Mouse (Mus musculus) forelimb bud, embryonic 11.5 days (tissue): ENCODE results near the gene Rspry1.

Experiments used
- DNase-seq: peaks from one replicate; pipeline ENCODE4 v3.0.0-alpha.2; 2012; ENCODE audit warnings: low read depth, low spot score

Gene Rspry1

DNA sequence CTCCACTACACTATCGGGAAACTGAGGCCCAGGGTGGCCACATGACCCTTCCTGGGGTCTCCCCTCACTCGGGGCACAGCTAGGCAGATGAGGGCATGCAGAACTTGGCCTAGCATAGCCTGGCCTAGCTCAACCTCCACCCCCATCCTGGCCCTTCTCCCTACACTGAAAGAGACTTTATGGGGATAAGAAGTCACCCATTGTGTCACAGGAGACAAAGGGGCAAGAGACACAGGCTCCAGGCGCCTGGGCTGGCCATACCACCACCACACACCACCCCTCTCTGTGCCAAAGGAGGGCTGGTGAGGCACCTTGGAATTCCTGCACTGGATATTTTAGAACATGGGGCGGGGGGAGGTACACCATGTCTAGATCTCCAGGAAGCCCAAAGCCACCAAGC, 82.5 kb downstream of the Rspry1 start:
- no peak for DNase-seq

DNA sequence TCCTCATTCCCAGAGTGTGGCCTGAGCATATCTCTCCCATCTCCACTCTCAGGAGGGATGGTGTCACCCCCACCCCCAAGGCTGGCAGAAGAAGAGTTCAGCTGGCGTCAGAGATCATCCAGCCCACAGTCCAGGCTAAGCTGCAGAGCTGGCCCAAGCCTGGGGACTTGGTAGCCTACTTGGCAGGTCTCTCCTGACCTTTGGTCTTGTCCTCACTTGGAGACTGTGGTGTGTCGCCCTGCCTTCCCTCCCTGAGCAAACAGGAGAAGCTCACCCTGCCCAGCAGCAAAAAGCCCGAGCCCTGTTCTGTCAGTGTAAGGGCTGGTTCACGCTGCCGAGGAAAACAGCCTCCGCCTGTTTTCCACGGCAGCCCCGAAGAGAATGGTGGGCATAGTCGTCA, 84.2 kb downstream of the Rspry1 start:
- no peak for DNase-seq

DNA sequence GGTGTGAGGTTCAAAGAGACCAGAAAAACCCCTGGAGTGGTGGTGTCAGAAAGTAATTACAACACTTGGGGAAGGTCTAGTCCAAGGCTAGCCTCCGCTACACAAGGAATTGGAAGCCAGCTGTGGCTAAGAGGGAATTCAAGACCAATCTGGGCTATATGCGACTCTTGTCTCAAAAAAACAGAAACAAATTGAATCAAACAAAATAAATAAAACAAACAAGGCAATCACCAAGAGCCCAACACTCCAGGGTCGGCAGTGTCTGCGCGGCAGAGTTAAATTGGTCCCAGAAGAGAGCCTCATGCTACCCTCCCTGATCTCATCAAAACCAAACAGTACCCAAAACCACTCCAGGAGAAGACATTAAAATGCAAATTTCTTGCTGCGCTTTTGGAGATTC, 93.0 kb downstream of the Rspry1 start:
- DNase-seq = no peak

DNA sequence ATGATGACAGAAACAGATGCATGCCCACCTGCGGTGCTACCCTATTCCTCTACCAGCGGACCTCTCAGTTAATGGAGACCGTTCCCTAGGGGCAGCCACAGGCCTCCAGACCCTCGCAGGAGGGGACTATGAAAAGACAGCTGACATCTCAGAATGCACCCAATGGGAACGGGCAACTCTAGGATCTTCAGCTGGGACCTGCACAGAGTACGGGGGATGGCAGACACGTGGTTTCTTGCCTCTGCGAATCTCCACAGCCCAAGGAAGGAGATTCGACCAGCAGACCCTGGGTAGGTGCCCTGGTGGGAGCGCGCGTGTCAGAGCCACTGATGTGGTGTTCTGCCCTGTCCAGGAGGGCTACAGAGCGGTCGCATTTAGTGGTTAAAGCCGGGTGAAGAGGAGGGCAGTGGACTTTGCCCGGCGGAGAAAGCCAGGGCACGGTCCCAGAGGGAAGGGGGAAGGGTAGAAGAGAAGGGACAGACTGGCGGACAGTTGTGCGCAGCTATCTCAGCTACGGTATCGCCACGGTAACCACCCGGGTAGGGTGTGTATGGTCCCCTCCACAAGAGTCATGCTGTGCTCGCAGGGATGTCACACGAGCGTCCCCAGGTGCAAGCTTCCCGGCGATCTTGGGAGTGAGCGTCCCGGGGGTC, 93.7 kb downstream of the Rspry1 start:
- no peak for DNase-seq

DNA sequence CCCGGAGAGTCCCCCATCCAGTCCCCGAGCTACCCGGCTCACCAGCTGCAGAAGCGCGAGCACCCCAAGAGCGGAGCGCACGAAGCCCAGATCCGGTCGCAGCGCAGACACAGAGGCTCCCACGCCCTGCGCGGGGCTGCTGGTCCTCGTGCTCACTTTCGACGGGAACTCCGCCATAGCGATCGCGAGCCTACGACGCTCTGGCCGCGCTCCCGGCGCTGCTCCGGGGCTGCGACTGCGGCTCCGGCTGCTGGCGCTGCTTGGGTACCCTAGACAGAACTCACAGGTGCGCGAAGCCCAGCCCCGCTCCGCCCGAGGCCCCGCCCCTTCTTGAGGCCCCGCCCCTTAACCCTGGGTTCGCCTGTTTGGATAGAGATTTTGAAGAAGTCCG, 94.3 kb downstream of the Rspry1 start, which contains the start of gene Pllp:
Gene Pllp (minus strand): TSS at position 285 of the 391 bp plus-strand sequence.
- peak; percentile 25 for DNase-seq

DNA sequence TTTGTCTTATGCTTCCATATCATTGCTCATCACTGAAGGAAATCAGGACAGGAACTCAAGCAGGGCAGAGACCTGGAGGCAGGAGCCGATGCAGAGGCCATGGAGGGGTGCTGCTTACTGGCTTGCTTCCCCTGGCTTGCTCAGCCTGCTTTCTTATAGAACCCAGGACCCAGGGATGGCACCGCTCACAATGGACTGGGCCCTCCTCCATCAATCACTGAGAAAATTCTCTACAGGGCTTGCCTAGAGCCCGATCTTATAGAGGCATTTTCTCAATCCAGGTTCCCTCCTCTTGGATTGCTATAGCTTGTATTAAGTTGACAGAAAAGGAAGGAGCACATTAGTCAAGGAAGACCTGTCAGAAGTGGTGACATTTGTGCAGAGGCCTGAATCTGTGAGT, 94.8 kb downstream of the Rspry1 start:
- no peak for DNase-seq

DNA sequence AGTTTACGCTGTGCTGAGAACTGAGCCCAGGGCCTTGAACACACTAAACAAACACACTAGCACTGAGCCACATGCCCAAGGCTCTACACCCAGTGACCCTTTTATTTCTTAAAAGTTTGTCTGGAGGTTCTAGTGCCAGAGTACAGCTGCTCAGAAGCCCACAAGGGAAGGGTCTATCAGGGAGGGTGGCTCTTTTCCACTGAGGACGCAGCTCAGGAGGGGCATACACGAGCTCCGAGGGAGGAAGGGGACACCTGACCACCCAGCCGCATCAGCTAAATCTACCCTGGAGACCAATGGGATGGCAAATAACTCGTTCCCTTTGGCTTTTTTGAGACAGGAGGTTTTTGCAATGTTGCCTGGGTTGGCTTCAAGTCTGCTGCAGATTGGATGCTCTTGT, 96.2 kb downstream of the Rspry1 start:
- no peak for DNase-seq

DNA sequence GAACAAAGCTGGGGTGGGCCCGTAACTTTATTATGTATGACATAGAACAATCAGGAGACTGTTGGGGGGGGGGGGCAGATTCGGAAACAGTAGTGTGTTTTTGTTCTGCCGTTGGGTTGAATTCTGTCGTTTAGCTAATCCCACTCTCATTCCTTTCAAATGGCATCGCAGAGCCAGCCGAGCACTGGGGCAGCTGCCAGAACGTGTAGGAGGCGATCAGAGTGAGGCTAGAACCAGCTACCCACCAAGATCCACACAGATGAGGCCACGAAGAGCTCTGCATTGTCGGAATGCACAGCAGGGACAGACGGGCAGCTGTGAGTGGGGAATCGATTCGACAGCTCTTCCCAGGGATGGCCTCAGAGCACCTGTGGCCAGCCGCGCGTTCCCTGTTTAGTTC, 97.6 kb downstream of the Rspry1 start:
- no peak for DNase-seq

DNA sequence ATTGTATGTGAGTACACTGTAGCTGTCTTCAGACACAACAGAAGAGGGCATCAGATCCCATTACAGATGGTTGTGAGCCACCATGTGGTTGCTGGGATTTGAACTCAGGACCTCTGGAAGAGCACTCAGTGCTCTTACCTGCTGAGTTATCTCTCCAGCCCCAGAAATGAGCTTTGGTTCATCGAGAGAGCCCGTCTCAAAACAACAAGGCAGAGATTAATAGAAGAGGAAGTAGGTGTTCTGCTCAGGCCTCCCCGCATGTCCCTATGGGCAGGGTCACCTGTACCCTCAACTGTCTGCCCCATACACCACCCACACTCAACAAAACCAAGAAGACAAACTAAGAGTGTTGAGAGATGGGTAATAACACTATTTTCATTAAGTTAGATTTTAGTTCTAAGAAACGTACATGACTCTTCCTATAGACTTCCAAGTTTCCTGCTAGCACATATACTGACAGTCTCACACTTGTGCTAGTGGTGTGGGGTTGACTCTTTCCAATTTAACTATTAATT, 98.7 kb downstream of the Rspry1 start:
- no peak for DNase-seq

DNA sequence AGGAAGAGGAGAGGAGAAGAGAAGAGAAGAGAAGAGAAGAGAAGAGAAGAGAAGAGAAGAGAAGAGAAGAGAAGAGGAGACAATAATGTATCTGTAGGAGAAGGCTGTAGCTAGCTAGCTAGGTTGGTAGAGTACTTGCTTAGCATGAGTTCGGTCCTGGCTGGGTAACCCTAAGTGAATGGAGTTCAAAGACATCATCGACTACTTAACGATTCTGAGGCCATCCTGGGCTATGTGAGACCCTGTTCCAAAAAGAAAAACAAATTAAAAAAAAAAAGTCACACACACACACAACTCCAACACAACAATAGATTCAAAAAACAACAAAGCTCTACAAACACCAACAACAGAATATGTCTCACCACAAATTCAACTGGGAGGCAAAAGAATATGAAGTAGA, 100.4 kb downstream of the Rspry1 start:
- no peak for DNase-seq

DNA sequence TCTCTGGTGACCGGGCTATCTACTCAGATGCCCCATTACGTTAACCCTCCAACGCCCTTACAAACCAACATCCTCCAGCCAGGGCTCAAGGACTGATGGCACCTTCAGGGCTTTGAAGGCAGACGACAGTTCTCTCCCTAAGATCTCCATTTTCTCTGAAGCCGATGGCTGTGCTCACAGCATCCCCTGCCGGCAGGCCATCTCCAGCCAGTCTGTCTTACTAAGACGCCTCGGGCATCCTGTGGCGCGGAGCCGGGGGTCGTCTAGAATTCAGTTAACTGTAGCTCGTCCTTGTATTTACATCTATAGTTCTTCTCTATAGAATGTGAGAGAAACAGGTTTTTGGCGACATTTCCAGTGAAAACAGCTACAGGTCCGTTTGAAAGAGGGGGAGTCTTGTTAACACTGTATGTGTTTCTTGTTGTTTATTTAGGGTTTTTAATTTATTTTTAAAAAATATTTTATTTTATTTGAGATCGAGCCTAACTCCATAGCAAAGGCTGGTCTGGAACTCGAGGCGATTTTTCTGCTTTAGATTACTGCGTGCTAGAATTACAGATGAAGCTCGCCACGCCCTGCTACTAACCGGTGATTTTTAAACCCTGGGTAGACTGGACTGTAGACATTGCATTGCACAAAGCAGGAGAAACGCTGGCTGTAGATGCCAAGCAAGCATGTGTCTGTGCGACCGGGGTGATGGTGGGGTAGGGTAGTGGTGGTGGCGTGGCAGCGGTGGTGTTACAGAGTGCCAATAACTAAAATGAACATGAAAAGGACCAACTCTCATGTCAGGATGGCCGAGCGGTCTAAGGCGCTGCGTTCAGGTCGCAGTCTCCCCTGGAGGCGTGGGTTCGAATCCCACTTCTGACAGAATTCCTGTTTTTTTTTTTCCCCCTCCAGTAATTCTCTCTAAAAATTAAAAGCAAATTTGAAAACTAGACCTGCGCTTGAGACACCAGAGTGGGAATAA, 101.4 kb downstream of the Rspry1 start:
- peak; percentile 86 for DNase-seq

DNA sequence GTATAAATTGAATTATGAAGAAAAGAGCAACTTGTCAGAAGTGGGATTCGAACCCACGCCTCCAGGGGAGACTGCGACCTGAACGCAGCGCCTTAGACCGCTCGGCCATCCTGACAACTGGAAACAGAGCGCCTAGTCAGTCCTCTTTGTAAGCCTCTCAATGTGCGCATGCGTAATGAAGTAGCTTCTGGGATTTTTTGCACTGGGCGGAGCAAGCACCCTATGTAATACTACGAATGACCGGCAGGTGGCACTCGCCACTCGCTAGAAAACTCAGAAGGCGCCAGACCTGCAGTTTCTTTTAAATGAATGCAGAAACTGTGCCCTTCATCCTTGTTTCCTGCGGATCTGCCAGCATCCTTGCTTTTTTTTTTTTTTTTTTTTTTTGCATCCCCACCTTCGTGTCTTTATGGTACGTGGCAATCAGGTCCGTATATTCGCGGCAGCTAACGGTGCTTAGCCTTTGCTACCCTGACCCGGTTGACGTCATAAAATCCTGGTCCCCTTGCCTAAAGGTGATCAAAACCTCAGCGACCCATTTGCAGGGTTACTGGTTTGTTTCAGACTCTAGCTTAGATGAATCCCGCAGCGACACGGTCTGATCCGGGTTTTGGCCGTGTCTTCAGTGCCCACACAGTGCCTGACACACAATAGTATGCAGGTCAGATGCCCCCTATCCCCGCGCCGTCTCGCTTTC, 102.4 kb downstream of the Rspry1 start:
- peak; percentile 99 for DNase-seq

DNA sequence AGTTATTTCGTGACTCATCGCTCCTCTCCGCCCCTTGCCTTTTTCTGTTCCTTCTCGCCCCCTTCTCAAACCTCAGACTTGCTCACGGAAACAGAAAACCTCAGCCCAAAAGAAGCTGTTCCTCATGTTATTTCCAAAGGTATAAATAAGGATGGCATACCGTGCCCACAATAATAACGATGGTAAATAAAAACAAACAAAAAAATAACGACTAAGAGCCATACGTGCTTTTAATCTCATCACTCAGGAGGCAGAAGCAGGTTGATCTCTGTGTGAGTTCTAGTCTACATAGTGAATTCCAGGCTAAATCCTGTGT, 102.9 kb downstream of the Rspry1 start:
- DNase-seq = no peak

DNA sequence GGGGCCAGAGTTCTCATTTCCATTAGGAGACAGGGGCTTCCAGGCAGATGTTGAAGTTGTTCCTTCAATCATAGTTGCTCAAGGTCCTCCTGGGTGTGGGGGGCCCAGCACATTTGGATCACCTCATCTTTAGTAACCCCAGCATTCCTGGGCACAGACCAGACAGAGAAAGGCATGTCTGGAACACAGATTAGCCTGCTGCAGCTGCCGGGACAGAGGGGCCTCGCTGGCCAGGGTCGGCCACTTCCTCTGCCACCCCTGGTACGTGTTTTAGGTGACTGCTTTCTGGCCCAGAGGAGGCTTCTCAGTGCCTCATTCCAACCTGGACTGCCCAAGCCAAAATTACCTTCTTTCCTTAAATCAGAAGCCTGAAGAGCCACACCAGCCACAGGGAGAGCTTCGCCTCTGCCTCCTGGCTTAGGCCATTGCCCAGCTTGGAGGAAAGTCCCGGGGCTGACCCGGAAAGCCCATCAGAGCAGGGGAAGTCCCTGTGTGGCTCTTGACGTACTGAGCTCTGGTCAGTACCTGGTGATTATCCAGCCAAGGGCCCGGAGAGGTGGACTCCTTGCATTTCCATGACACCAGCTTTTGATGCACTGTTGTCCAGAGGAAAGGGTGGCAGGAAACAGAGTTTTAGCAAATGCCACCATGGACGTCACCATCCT, 104.0 kb downstream of the Rspry1 start:
- no peak for DNase-seq

DNA sequence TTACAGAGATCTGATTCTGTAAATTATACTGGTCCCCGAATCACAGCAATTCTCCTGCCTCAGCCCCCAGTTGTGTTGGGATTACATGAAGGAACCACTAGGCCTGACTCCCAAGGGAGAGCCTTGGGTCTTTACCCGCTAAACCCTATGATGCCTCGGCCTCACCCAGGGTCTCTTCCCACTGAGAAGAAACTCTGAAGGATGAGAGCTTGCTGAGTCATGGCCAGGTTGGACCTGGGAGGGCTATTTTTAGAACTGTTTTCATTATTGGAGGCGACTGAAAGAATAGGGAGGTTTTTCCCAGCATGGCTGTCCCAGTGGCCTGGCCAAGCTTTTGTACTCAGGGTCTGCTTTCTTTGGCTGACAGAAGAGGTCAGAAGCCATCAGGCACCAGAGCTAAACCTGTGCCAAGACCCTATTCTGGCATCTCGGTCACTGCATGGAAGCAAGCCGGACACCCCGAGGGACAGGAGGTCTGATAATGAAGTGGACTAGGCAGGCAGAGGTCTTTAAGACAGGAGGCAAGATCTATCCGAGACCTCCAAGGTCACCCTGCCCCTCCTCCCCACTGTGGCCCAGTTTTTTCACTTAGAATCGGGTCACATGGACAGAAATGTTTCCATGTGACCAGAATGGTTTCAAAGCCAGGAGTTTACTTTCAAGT, 105.1 kb downstream of the Rspry1 start:
- DNase-seq = no peak
